Mouse (Mus musculus) heart, embryonic 14.5 days (tissue): ENCODE measurements at regions not wholly inside any gene's neighbourhood (a gene's known extent, or its start where the extent isn't known, plus 50 kb on each side); places are given as distances from the start of the nearest gene placed in this dataset.
A peak's percentile ranks its signal among the peaks of the same experiment; 100 is the strongest.
"Not testable (repeated sequence)": the region's sequence is repeated elsewhere in the genome, so short reads cannot be mapped to it uniquely, and the experiment has no call there.

Experiments used
- ATAC-seq: fragments of 200-750 bp; cut with Nextera tagmentation; 2 replicates; pipeline ENCODE4 v1.8.0; 2017; ENCODE audit warnings: low read depth, moderate TSS enrichment; ENCODE audit not compliant: insufficient number of reproducible peaks, insufficient read depth, low FRiP score
- H3K27ac ChIP-seq, 2 experiments: fragments of 200-500 bp in 1 of 2; fragments of 300-500 bp in 1 of 2; sonication (generic) in 1 of 2; replicated peaks in 1 of 2; 2 replicates each; pipeline ENCODE4 v1.5.1; 2012 to 2014; ENCODE audit warnings: low read depth in 2 of 2, low read length in 2 of 2, control low read depth in 1 of 2, mild to moderate bottlenecking in 1 of 2, mixed read lengths in 1 of 2; ENCODE audit not compliant: control insufficient read depth in 1 of 2, insufficient read depth in 1 of 2
- H3K27me3 ChIP-seq: fragments of 300-500 bp; sonication (generic); 2 replicates; pipeline ENCODE4 v1.6.1; 2014; ENCODE audit warnings: mild to moderate bottlenecking, low read length, control low read depth; ENCODE audit not compliant: control insufficient read depth, insufficient read depth
- H3K36me3 ChIP-seq: fragments of 300-500 bp; sonication (generic); 2 replicates; pipeline ENCODE4 v1.6.1; 2014; ENCODE audit warnings: mild to moderate bottlenecking, control low read depth, low read length, mixed read lengths; ENCODE audit not compliant: control insufficient read depth, insufficient read depth
- H3K4me1 ChIP-seq, 2 experiments: fragments of 200-500 bp in 1 of 2; fragments of 300-500 bp in 1 of 2; sonication (generic) in 1 of 2; 2 replicates each; pipeline ENCODE4 v1.6.1; 2012 to 2014; ENCODE audit warnings: low read length in 2 of 2, control low read depth in 1 of 2, mixed read lengths in 1 of 2; ENCODE audit not compliant: control insufficient read depth in 2 of 2, insufficient read depth in 2 of 2
- H3K4me2 ChIP-seq: fragments of 300-500 bp; sonication (generic); 2 replicates; pipeline ENCODE4 v1.6.1; 2014; ENCODE audit warnings: mild to moderate bottlenecking, low read length
- H3K4me3 ChIP-seq, 2 experiments: fragments of 200-500 bp in 1 of 2; fragments of 300-500 bp in 1 of 2; sonication (generic) in 1 of 2; 2 replicates each; pipeline ENCODE4 v1.5.1; 2012 to 2014; ENCODE audit warnings: low read length in 2 of 2, mild to moderate bottlenecking in 2 of 2, control low read depth in 1 of 2, low read depth in 1 of 2, moderate library complexity in 1 of 2; ENCODE audit not compliant: control insufficient read depth in 1 of 2, insufficient read depth in 1 of 2
- H3K9ac ChIP-seq: fragments of 300-500 bp; sonication (generic); 2 replicates; pipeline ENCODE4 v1.6.1; 2014; ENCODE audit warnings: mild to moderate bottlenecking, low read length
- H3K9me3 ChIP-seq: fragments of 300-500 bp; sonication (generic); 2 replicates; pipeline ENCODE4 v1.6.1; 2016; ENCODE audit warnings: low read length, control low read depth; ENCODE audit not compliant: control insufficient read depth
- WGBS: fragments of 180-500 bp; shearing (Covaris S2); extraction: QIAGEN DNeasy Blood & Tissue Kit; methylation state at CpG from one replicate; pipeline ENCODE4 v1.1.7; 2014; 5-methylcytosine and 5-hydroxymethylcytosine counted together

DNA sequence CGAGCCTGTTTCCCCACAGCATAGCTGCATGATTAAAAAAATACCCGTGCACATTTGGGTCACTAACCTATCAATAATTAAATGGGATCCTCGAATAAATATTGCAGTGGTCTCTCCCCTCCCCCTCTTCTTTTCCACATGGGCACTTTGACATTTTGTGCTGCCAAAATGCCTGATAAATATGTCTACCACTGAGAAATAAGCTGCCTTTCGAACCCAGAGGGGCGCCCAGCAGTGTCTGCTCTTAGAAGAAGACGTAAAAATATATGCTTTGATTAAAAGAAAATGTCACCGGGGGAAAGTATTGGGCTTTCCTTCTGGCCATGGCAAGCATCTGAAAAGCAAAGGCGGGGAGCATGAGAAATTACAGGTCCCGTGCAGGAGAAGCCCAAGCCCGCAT lies 152.6 kb upstream of the Frmd4a start:
- H3K4me2 ChIP-seq = no peak overlapping the region
- no peaks in the 10 kb centered on the region for H3K27me3 ChIP-seq
- no peak for ATAC-seq
- no peak overlapping the region for H3K27ac ChIP-seq
- 77% methylated on average over 10 of the region's 10 CpGs for WGBS
- H3K4me1 ChIP-seq = no peaks in the 10 kb centered on the region
- no peaks in the 10 kb centered on the region for H3K9me3 ChIP-seq
- no peak overlapping the region for H3K9ac ChIP-seq
- no peaks in the 10 kb centered on the region for H3K36me3 ChIP-seq
- no peak overlapping the region for H3K4me3 ChIP-seq

DNA sequence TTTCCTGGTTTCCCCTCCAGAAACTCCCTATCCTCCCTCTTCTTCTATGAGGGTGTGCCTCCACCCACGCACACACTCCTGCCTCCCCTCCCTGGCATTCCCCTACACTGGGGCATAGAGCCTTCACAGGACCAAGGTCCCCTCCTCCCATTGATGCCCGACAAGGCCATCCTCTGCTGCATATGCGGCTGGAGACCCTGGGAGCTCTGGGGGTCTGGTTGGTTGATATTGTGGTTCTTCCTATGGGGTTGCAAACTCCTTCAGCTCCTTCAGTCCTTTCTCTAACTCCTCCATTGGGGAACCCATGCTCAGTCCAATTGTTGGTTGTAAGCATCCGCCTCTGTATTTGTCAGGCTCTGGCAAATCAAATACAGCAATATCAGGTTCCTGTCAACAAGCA lies 150.8 kb upstream of the Frmd4a start:
- H3K27me3 ChIP-seq, H3K9me3 ChIP-seq, H3K27ac ChIP-seq, H3K4me1 ChIP-seq, H3K36me3 ChIP-seq, H3K4me2 ChIP-seq, H3K4me3 ChIP-seq, ATAC-seq, H3K9ac ChIP-seq: not testable (repeated sequence)
- WGBS = 75% methylated on average over 4 of the region's 4 CpGs

DNA sequence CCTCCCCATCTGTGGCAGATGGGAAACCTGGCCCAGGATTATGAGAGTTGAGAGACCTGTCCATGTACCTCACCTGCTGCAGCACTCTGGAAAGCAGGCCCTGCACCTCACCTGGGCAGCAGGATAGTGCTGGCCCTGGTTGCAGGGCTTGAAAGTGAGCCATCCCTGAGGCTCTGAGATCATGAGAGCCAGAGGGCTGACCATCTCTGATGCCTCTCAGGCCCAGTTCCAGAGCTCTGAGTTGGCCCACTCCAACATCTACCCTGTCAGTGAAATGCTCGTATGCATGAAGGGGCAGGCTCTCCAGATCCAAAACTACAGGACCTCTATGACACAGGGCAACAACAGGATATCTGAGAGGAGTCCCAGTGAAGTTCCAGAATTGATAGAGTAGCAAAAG lies 147.8 kb upstream of the Frmd4a start:
- 76% methylated on average over 1 of the region's 1 CpGs for WGBS
- H3K27ac ChIP-seq = no peak overlapping the region
- no peak for ATAC-seq

DNA sequence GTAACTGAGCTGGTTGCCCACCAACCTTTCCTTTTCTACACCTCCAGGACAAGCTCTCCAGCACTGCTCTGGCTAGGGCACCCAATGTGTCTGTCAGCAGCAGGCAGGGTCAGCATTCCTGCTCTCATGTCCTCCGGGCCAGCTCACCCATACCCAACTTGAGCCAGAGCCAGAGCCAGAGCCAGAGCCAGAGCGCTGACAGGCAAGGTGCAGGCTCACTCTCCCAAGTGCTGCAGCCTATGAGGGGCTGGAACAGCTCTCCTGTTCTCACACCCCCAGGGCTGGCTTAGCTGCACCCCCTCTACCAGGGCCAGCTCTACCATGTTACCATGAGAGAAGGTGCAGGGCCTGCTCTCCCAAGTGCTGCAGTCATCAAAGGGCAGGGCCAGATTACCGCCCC lies 145.8 kb upstream of the Frmd4a start:
- peak; percentile 56; the same call in 1 of the 2 replicates for ATAC-seq
- no peaks in the 10 kb centered on the region for H3K9me3 ChIP-seq

More for the DNA sequence above, 147.8 kb upstream of the Frmd4a start:
- H3K4me2 ChIP-seq = no peak overlapping the region
- no peak overlapping the region for H3K4me3 ChIP-seq
- H3K36me3 ChIP-seq = no peaks in the 10 kb centered on the region
- no peaks in the 10 kb centered on the region for H3K9me3 ChIP-seq
- no peaks in the 10 kb centered on the region for H3K27me3 ChIP-seq
- no peak overlapping the region for H3K9ac ChIP-seq
- H3K4me1 ChIP-seq = no peaks in the 10 kb centered on the region

DNA sequence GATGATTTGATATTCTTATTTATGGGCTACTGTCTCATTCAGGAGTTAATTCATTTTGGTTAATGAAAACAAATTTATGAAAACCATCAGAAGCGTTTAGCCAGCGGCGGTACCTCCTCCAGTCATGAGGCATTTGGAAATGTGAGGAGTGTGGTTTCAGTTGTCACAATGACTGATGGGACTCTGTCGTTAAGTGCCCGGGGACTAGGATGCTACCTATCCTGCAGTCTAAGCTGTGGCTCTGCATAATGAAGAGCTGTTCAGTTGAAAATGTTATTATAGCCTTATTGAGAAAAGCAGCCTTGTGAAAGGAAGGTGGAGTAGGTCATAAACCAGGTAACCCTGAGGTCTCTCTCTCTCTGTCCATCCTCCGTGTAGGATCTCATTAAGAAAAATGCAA lies 130.5 kb upstream of the Frmd4a start:
- Histone ChIP-seq H3K4me3 (no peak overlapping the region), H3K27ac (no peak overlapping the region), H3K27me3 (no peaks in the 10 kb centered on the region), H3K4me1 (no peaks in the 10 kb centered on the region), H3K9ac (no peak overlapping the region), H3K36me3 (no peaks in the 10 kb centered on the region), H3K9me3 (no peaks in the 10 kb centered on the region), H3K4me2 (no peak overlapping the region)
- 71% methylated on average over 6 of the region's 6 CpGs for WGBS
- ATAC-seq = no peak

More for the DNA sequence above, 145.8 kb upstream of the Frmd4a start:
- no peak overlapping the region for H3K9ac ChIP-seq
- H3K4me3 ChIP-seq = no peak overlapping the region
- no peaks in the 10 kb centered on the region for H3K36me3 ChIP-seq
- no peaks in the 10 kb centered on the region for H3K27me3 ChIP-seq
- no peak overlapping the region for H3K4me2 ChIP-seq
- no peaks in the 10 kb centered on the region for H3K4me1 ChIP-seq
- 79% methylated on average over 3 of the region's 3 CpGs for WGBS
- H3K27ac ChIP-seq = no peak overlapping the region

DNA sequence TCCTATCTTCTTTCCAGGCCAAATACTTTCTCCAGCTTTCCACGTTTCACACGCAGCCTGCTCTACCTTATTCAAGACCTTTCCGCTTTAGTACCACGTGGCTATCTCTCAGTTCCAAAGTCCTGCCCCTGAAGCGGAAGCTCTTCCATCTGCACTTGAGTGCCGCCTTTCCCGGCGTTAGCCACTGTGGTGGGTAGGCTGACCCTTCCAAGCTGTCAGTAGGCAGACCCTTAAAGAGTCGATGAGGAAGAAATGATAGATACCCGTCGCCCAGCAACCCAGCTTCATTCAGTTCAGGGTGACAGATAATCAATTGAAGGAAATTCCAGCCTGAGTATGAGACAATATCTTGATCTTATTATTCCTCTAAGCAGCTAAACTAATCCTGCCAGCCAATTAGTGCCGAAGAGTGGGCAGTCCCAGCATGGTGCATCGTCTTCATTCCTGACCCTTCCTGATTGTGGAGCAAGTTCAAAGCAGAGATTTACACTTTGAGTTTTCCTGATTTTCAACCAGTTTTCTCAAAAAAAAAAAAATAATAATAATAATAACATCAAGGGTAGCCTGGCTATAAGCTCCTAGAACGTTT lies 129.6 kb upstream of the Frmd4a start:
- no peak for ATAC-seq
- 62% methylated on average over 14 of the region's 14 CpGs for WGBS
- Histone ChIP-seq H3K9ac (no peak overlapping the region), H3K4me1 (no peaks in the 10 kb centered on the region), H3K4me3 (no peak overlapping the region), H3K4me2 (no peak overlapping the region), H3K27ac (no peak overlapping the region), H3K36me3 (no peaks in the 10 kb centered on the region), H3K9me3 (no peaks in the 10 kb centered on the region), H3K27me3 (no peaks in the 10 kb centered on the region)

DNA sequence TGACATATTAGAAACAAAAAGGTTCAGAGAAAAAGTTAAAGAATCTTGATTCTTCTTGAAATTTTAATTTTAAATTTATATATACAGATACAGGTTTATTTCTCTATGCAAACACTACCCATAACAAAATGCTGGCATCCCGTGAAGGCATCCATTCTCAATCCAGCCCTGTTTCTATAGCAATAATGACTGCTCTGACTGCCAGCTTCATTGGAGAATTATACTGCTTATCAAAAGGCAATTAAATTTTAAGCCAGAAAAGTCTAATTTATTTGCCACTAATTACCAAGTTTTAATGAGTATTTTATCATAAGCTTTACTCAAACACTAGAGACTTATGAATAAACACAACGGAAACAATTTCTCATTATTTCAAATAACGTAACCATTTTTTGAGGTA lies 128.1 kb upstream of the Frmd4a start:
- WGBS = 86% methylated on average over 3 of the region's 3 CpGs
- no peak overlapping the region for H3K4me3 ChIP-seq
- H3K9me3 ChIP-seq = no peaks in the 10 kb centered on the region
- H3K4me2 ChIP-seq = no peak overlapping the region
- no peaks in the 10 kb centered on the region for H3K4me1 ChIP-seq
- no peak overlapping the region for H3K9ac ChIP-seq
- no peak for ATAC-seq
- no peak overlapping the region for H3K27ac ChIP-seq
- no peaks in the 10 kb centered on the region for H3K27me3 ChIP-seq
- no peaks in the 10 kb centered on the region for H3K36me3 ChIP-seq

DNA sequence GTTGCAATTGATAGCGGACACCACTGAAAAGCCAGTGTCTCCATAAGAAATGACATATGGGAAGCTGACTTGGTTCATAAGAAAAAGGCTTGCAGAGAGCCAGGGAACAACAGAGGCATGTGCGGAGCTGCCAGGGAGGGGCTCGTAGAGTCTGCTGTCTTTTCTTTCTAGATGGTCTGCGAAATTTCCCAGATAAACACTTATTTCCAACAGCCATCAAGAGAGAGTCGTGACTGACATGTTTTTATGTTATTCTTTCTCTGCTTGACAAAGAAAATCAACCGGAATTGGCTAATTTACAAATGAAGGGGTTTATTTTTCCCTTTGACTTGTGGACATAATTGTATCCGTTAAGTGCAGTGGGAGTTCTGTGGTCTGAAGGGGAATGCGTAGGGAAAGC lies 127.1 kb upstream of the Frmd4a start:
- no peak for ATAC-seq
- WGBS = 57% methylated on average over 8 of the region's 8 CpGs
- Histone ChIP-seq H3K9ac (no peak overlapping the region), H3K27ac (no peak overlapping the region), H3K9me3 (no peaks in the 10 kb centered on the region), H3K27me3 (no peaks in the 10 kb centered on the region), H3K4me1 (no peaks in the 10 kb centered on the region), H3K36me3 (no peaks in the 10 kb centered on the region), H3K4me3 (no peak overlapping the region), H3K4me2 (no peak overlapping the region)
